Mouse (Mus musculus): ENCODE data around the gene Eef1a2.

DNA sequence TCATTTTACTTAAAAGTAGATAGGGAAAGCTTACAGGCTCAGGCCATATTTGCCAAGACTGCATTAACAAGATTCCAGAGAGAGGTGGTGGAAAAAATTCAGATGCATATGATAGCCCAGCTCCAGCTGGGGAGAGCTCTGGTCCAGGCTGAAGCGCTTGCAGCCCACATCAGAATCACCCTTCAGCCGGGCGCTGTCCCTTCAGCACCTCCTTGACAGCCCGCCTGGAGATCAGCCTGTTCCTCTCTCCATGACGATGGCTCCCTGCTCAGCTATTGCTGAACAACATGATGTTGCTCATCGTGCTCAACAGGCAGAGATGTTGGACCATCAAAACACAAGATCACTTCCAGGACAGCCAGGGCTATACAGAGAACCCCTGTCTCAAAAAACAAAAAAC, 19.9 kb downstream of the Eef1a2 start:
- TF ChIP-seq CTCF (IDR thresholded peaks at IDR 0.05; ENCODE audit: low read depth, low read length) (no peak), POLR2A (IDR thresholded peaks at IDR 0.05; ENCODE audit: extremely low read depth, insufficient read depth, low read length) (no peak)

All from liver, adult 2 months (tissue).